Comparison of ENCODE assay signal across 8 mouse cellular contexts in the genomic region with DNA sequence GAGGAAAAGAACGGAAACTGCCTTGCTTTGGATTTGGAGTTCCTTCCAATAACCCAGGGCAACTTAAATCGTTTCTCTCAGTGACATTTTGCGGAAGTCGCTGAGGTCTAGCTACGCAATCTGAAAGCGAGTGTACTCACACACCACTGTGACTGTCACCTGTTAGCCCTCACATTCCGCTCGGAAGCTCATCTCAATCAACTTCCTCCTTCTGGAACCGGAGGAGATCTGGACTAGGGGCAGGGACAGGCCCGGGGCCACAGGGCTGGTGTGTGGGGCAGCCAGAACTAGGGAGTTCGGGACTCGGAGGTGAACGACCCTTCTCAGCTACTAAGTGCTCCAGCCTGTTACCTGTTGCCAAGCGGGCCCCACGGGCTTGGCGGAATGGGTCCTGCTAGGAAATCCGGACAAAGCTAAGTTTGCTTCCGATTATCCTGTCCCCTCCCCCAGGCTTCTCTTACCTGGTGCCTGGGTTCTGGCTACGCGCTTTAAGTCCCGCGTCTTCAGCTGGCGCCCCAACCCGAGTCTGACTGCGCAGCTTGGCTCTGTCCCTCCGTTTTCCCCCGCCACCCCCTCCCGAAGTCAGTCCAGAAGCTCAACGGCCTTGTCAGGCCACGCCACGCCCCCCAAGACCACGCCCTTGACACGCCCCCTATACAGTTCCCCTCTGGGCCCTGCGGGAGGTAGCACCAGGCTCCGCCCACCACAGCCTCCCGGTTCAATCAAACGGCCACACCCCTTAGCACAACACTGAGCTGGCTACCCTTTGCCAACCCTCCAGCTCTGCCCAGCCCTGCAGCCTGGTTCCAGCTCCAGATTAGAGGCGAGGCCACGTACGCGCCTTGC. TPM values are rescaled to one million over a fixed set of nuclear protein-coding genes. Genes with fewer than 3 reads are reported as not detected.
DNase-seq lines count a peak whose midpoint lies in the region; ATAC-seq lines count a peak whose summit lies in the region.

No protein-coding gene starts in this region.

- peak; percentile 100 for DNase-seq in adrenal gland, adult 2 months
- DNase-seq in embryo, embryonic 11 days: peak; percentile 93
- peak; percentile 95 for DNase-seq in gastrocnemius, postnatal 25 days
- peak; percentile 96 for DNase-seq in intestine, embryonic 14.5 days (ENCODE audit: low spot score)
- DNase-seq in left cerebral cortex, postnatal 14 days (ENCODE audit: low spot score in 2 of 2): peak; percentile 71 to 73
- peak; percentile 73 for DNase-seq in right cerebral cortex, postnatal 14 days
- DNase-seq in urinary bladder, postnatal 25 days (ENCODE audit: low spot score): peak; percentile 97

- H3K36me3 ChIP-seq in intestine, embryonic 14.5 days (ENCODE audit: control insufficient read depth, insufficient read depth, low read length): no peaks in the 10 kb centered on the region

- 0 out of 2 replicates have a peak, but pooled peaks cover 4% of the 10 kb centered on the region for H3K27me3 ChIP-seq in intestine, embryonic 14.5 days (replicated peaks; ENCODE audit: control insufficient read depth, insufficient read depth, low read length)

- peak overlapping the region; percentile 55 for H3K9ac ChIP-seq in intestine, embryonic 14.5 days (ENCODE audit: low read length)

- ATAC-seq in intestine, embryonic 14.5 days (replicated peaks; ENCODE audit: low FRiP score, low TSS enrichment, low read depth): peak; percentile 96
- ATAC-seq in megakaryocyte-erythroid progenitor cell, adult 5-6 weeks (replicated peaks; ENCODE audit: low FRiP score, low TSS enrichment, poor library complexity, severe bottlenecking): peak; percentile 88

- peak overlapping the region; percentile 95 for H3K4me2 ChIP-seq in intestine, embryonic 14.5 days (ENCODE audit: low read length)

- intact Hi-C loops in left cerebral cortex, postnatal 14 days (cut with DNase I): no loop called here

- H3K4me3 ChIP-seq in intestine, embryonic 14.5 days (ENCODE audit: low read depth, low read length): peak overlapping the region; percentile 54

- H3K9me3 ChIP-seq in intestine, embryonic 14.5 days (ENCODE audit: control insufficient read depth, low read length): no peaks in the 10 kb centered on the region

- 2% methylated on average over 41 of the region's 41 CpGs for WGBS in intestine, embryonic 14.5 days

- peak overlapping the region; percentile 75 for H3K27ac ChIP-seq in intestine, embryonic 14.5 days (ENCODE audit: low read depth)

- peaks cover 14% of the 10 kb centered on the region for H3K4me1 ChIP-seq in intestine, embryonic 14.5 days (replicated peaks; ENCODE audit: control insufficient read depth, insufficient read depth, low read length)

RNA-seq across cellular contexts. Expression of gene Cd82, which starts 0.8 kb away (rescaled TPM):
- total RNA-seq in adrenal gland, adult 2 months (2021): 10 to 100 TPM; 58.9 to 83.2 TPM
- polyA plus RNA-seq in adrenal gland, adult 2 months (2012; rRNA removed): 125 and 137 TPM in 2 replicates
- total RNA-seq in gastrocnemius, postnatal 25 days (2021): 10 to 100 TPM in 1 of 2 experiments, 1 to 10 TPM in 1; 9.1 to 12.0 TPM
- polyA plus RNA-seq in intestine, embryonic 14.5 days (2014; fragmentation: Nextera tagmentation; extraction: Ambion mirVana): 41.3 and 43.4 TPM in 2 replicates
- 10 to 100 TPM in 1 of 2 experiments, 1 to 10 TPM in 1; 9.5 to 10.1 TPM for total RNA-seq in left cerebral cortex, postnatal 14 days (2021)
- total RNA-seq in megakaryocyte-erythroid progenitor cell, adult 5-6 weeks (2014; fragmentation: Nextera tagmentation): 105 and 123 TPM in 2 replicates
- 66.1 and 86.4 TPM in 2 replicates for total RNA-seq in megakaryocyte-erythroid progenitor cell, adult 5-6 weeks (2017)

Comparison
In these comparisons a context has a peak if more than half of its experiments do, and no peak if none do; other contexts are left out.
1. Peak in every context shown above with its lines: DNase-seq, ATAC-seq, H3K4me3 ChIP-seq and H3K27ac ChIP-seq.
2. RNA of gene Cd82, which starts 0.8 kb away (total RNA-seq): 66.1 to 123 TPM in megakaryocyte-erythroid progenitor cell, adult 5-6 weeks and 58.9 to 83.2 TPM in adrenal gland, adult 2 months; 9.1 to 12.0 TPM in gastrocnemius, postnatal 25 days and 9.5 to 10.1 TPM in left cerebral cortex, postnatal 14 days; every median in the first group is over 4 times any median in the second.